Mouse (Mus musculus): ENCODE results near the gene Fshr.

Gene Fshr

DNA sequence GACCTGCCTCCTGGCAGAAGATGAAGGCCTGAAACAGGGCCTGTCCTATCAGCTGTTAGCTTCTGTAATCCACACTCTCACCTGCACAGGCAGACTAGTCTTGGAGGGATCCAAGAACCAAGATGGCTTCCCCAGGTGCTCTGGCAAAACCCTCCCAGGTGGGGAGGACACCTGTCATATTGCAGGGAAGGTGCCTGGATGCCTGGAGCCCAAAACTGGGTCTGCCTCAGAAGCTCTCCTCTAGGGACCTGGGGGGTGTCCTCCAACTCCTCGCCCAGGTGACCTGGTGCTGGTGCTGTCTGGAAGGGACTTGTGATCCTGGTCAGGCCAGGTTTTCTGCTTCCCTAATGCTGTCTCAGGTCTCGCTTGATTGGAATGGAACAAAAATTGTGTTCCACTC, 167.5 kb downstream of the Fshr start:
- DNase-seq (ENCODE audit: low spot score), result no peak

DNA sequence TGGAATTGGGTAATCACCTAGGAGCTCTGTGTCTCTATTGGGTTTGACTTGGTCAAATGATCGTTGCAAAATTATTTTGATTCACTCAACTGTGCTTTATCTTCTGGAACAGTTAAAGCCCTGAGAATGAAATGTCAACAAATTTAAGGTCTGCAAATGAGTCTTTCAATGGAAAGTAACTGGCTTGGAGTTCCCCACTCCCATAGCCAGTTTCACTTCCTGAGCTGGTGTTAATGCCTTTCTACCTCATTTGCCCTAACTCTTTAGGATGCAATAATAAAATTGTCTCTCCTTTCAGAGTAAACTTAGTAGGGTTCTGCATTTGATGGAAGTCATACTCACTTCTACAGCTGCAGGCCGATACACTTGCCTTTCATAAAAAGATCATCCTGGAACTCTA, 181.0 kb downstream of the Fshr start:
- no peak for DNase-seq (ENCODE audit: low spot score)

DNA sequence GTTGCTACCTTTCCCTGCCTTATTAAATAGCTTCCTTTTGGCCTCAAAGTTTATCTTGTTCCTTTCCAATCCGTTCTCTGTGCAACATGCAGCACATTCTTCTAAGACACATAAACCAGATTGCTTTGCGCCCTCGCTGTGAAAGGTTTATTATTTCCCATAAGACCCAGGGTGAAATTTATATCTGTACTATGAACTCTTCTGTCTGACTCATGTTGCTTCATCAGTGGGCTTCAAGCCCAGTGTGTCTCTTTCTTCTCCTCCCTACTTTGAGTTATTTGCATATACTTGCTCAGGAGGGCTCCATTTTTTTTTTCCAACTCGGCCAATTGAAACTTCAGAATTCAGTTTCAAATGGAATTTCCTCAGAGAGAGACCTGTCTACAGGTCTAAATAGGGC, 183.5 kb downstream of the Fshr start:
- DNase-seq (ENCODE audit: low spot score), result no peak

DNA sequence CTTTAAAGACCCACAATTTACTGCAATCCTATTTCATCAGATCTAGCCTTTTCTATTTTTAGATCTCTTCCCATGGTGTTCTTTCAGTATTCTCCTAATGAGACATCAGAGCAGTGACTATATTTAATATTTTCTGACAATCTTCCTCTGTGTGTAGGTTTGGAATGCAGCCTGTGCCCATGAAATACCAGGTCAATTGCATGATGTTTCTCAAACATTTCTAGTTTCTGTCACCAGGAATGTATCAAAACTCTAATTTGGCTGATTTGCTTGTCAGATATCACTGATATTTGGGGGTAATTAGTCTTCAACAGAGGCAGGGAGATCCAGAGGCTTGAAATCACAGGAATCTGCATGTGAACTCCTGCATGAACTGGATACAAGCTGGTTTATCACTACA, 186.8 kb downstream of the Fshr start:
- peak; percentile 40 for DNase-seq (ENCODE audit: low spot score)

DNA sequence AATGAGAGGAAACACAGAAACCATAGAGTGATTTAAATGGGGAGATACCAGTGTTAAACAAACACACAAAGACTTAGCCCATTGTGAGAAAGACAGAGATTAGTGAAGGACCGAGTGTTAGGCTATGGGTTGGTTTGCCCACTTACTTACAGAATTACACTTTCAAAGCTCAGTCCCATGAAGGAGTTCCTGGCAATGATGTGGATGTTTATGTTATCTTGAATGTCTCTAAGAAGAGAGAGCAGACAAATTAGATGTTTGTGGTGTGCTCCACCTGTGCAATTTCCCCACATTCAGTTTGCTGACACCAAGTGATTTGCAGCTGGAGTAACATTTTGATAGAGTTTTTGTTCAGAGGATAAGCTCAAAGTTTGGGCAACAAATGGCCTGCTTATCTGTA, 191.4 kb downstream of the Fshr start:
- no peak for DNase-seq (ENCODE audit: low spot score)

DNA sequence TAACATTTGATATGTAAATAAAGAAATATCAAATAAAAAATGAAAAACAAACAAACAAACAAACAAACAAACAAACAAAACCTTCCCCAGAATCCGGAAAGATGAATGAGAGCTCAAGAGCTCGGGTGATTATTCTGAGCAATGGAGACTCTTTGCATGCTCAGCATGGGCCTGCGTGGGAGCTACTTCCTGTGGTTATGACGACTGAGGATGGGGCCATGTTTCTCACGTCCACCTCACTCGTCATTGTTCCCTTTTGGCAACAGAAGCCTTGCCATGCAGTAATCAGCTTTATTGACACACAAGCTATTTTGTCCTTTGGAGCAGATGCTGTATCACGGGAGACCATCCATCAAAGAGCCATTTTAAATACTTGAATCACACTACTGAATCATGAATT, 191.8 kb downstream of the Fshr start:
- no peak for DNase-seq (ENCODE audit: low spot score)

DNA sequence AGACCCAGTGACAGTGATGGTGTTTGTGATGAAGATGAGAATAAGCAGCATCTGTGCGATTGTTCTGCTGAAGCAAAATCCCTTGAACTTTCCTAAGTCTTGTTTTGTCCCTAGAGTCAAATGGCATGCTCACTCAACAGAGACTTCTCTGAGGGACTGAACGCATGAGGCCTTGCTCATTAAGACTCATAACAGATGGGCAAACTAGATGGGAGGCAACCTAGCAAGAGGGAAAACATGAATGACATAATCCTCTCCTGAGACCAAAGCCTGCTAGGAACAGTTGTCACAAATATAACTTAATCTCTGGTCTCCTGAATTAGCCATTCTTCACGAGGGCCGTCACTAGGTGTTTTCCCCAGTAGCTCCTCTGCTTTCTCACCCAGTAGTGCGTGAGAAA, 194.5 kb downstream of the Fshr start:
- DNase-seq (ENCODE audit: low spot score), result no peak

DNA sequence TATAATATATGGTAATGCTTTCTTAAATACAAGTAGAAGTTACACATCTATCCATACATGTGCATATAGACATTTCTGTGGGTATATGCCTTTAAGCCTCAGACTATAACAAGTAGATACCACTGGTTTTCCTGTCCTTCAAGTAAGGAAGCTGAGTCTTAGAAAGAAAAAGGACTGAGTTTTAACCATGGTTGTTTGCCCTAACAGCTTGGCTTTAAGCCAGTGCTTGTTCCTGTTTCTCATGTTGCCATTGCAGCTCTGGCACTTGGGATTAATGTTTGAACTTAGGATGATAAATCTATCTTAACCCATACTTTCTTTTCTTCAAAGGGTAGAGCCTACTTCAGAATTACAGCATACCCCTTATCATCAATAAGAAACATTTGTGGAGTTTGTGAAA, 200.6 kb downstream of the Fshr start:
- DNase-seq (ENCODE audit: low spot score), result no peak

DNA sequence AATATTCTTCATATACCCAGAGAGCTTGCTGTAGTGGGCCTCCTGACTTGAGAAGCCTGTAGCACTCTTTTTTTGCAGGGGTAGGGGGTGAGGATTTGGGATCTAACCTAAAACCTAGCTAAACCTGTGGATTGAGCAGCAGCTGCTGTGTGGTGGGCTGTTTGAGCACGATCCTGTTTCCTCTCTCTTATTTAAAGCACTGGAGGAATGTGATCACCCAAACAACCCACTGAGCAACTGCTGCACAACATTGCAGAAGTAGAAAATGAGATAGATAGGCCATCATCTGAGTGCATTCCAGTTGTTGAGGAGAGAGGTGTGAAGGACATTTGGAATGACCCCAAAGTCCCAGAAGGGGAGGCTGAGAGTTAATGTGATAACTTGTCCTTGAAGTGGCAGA, 202.2 kb downstream of the Fshr start:
- DNase-seq (ENCODE audit: low spot score), result no peak

DNA sequence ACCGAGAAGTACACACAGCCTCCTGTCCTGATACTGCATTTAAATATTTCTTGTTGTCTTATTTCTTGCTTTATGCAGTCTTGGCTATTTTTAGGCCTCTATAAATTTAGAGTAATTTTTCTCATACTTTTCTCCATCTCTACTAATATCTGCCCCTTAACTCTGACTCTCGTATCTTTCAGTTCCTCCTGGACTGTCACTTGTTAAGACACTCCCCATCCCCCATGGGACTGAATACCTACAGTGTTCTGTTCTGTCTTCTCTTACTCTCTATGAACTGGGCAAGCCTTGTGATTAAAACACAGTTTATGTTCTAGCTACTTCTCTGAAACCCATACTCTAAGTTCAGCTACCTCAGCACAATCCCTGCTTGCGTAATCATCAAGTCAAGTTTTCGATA, 209.2 kb downstream of the Fshr start:
- no peak for DNase-seq (ENCODE audit: low spot score)

DNA sequence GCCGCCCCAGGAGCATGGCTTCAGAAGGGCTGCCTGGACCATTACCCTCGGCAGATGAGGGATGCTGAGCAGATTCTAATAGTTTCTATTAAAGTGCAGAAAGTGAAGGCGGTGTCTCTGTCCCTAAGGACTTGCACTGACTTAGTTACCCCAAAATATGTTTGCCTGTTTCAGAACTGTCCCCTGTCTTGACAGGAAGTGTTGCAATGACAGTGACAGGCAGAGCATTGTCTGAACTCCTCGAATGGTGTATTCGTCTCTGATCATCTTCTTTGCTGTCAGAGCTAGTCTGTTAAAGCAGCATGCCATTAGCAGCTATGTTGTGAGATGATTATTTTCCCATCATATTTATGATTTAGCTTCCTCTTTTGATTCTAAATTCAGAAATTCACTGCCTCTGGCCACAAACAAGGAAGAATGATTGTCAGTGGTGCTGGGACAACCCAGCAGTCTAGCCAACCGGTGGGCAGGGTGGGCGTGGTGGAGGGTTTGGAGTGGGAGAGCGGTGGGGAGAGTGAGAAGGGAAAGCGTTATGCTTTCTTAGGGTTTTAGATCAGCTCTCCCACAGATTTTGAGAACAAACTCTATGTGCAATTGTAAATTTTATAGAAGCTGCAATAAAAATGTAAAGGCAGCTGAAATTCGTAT, 219.6 kb downstream of the Fshr start:
- DNase-seq (ENCODE audit: low spot score), result no peak

DNA sequence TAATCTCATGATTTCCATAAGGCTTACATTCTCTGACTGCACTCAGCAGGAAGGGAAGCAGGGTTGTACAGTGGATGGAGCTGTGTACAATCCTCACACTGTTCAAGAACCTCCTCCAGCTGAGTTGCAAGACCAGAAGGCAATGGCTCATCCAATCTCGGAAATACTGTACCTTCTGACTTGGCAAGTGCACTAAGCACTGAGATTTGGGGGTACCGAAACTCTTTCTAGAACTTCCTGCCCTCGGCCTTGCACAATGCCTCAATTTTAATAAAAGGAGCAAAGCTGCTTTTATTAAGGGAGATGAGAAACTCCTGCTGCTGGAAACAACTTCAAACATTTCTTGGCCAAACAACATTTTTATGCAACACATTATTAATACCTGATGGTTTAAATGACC, 225.9 kb downstream of the Fshr start:
- DNase-seq (ENCODE audit: low spot score), result no peak

DNA sequence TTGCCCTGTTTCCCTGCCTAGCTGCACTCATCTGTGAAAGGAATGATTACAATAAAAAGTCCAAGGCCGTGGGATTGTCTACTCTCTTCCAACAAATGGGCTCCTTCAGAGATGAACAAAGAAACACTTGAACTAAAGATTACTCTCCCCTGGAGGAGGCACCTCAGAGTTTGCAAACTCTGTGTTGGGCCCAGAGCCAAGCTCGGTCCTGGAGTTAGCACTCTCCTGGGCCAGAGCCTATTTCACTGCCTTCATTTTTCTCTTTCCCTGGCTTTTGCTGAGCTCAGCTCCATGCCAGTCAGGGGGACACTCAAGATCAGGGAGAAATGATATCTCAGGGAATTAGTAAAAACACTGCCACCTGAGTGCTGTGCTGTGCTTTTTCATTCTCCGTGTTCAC, 234.4 kb downstream of the Fshr start:
- DNase-seq (ENCODE audit: low spot score), result no peak

DNA sequence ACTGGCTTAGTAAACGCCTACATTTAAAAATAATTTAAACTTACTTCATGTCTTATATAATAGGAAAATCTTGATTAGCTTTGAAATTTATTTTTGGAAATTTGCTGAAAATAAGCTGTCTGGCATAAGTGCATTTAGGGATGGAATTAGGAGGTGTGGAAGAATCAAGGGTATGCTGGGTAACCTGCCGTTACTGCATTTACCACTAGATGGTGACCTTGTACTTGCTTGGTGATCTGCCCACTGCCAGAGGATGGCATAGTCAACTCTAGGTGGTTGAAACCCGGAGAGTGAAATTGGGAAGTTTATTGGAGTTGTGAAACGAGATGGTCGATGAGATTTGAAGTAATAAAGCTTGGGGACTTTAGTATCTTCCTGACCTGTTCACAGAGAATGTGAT, 246.5 kb downstream of the Fshr start:
- peak; percentile 82 for DNase-seq (ENCODE audit: low spot score)

DNA sequence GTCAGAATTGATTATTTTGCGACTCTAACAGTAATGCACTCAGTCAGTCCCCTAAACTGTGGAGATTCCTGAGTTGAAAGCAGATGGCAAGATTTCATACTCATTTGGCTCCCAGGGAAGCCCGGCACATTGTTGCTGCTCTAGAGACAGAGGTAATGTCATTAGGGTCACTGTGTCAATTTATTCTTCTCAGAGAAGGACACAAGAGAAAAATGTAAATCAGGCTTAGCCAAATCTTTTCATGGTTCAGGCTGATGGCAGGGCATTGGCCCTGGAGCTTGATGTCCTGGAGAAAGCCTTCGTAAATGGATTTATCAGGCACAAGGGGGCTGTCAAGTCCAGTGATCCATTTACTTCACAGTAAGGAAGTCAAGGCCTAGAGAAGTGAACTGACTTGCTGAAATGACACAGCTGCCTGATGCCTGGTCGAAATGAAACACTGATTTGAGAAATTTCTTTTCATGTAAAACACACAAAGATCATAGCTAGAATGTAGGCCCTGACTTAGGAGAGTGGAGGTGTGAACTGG, 262.3 kb downstream of the Fshr start:
- DNase-seq (ENCODE audit: low spot score), result peak; percentile 73

DNA sequence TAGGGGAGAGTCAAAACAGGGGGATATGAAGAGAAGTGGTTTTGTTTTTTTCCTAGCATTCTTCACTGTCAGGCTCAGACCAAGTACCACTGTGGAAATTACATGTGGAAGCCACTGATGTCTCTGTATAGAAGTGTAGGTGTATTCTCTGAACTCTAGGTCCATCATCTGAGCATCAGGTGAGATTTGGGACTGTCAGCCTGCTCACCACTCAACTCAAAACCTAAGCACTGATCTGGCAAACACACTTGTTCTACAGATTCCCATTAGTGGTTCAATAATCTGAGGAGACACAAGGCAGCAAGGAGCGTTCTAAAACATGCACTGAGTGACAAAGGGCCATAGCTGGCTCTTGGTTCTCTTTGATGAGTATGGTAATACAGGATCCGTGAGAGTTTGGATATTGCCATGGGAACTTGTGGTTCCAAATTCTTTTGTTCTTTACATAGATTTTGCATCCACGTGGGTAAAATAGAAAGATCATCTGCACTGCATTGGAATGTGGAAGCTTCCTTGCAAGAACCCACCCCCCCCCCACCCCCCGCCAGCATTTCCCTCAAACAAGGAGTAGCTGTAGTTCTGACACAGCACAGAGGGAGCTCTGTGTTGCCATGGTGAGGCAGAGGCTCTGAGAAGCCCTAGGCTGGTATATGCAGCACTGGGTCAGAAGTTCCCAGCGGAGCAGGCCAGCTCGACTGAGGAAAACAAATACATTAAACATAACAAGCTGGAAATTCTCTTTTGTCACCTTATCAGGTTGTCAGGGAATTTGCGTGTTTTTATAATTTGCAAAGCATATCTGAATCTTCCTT, 262.9 kb downstream of the Fshr start:
- DNase-seq (ENCODE audit: low spot score), result peak; percentile 71

DNA sequence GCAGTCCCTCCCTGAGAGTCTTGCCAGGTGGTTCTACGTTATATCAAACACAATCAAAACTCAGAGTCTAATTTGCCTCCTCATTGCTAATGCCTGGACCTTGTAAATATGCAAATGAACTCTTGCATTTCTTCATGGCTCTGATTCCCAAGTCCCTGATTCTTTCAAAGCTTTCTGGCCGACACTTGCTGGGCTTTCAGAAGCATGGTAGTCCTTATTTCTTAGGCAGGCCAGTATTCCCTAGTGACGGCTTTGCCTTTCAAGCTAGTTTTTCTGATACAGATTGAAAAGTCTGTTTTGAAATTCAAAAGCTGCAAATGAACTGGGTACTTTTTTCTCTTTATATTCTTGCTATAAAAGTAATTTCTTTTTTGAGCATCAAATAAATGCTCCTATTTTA, 263.5 kb downstream of the Fshr start:
- DNase-seq (ENCODE audit: low spot score), result no peak
